Comparison of ENCODE assay signal across 13 mouse cellular contexts in genomic region chr15:36346126-36346525, GRCm38 (mm10).
DNase-seq lines count a peak whose midpoint lies in the region; ATAC-seq and TF ChIP-seq lines count a peak whose summit lies in the region.
"Had no signal": no experiment of that assay in that cellular context is flagged by ENCODE, and none has a peak within 500 bp of the region (broad histone marks: within the 10 kb centered on the region; RNA-seq: fewer than 3 reads in every experiment).

No protein-coding gene starts in this region.

- ATAC-seq in megakaryocyte progenitor cell, adult 5-6 weeks (replicated peaks; ENCODE audit: poor library complexity), result peak; percentile 44
- ATAC-seq: midbrain, embryonic 16.5 days had no signal

- H3K27ac ChIP-seq in spleen, adult 2 months (ENCODE audit: insufficient read depth, low read length), result peak overlapping the region; percentile 41
- no peak overlapping the region for H3K27ac ChIP-seq in kidney, adult 2 months (ENCODE audit: insufficient read depth, low read depth, low read length)
- H3K27ac ChIP-seq: limb, embryonic 12.5 days had no signal

- no peak for TF ChIP-seq POLR2A in spleen, adult 2 months (IDR thresholded peaks at IDR 0.05; ENCODE audit: low read depth, low read length)
- TF ChIP-seq POLR2A in kidney, adult 2 months (IDR thresholded peaks at IDR 0.05; ENCODE audit: low read depth, low read length), result no peak

- peak in 1 of 2 experiments; percentile 55 for DNase-seq in spleen, adult 2 months (ENCODE audit: low read depth in 1 of 2, low spot score in 2 of 2)
- no peak for DNase-seq in spleen, adult 12 weeks (ENCODE audit: low spot score)
- peak; percentile 35 for DNase-seq in MEL-GATA-1-ER (ENCODE audit: extremely low read depth, low read depth)
- peak; percentile 87 for DNase-seq in induced T-regulatory cell, adult 2 months (ENCODE audit: low read depth)
- DNase-seq in kidney, adult 2 months, result no peak
- DNase-seq in kidney, postnatal 36 days, result no peak
- DNase-seq: cerebellum, adult 11-12 months; kidney, postnatal 14 days had no signal

- 22% methylated on average over 5 of the region's 5 CpGs for WGBS in spleen, adult 2 months
- 73% methylated on average over 5 of the region's 5 CpGs for WGBS in kidney, adult 2 months

- H3K4me1 ChIP-seq in spleen, adult 2 months (ENCODE audit: control insufficient read depth, insufficient read depth, insufficient read length), result 0 out of 2 replicates have a peak, but pooled peaks cover 4% of the 10 kb centered on the region
- H3K4me1 ChIP-seq in kidney, adult 2 months (ENCODE audit: control insufficient read depth, insufficient read depth, low read length), result peaks cover 13% of the 10 kb centered on the region

- H3K4me3 ChIP-seq in spleen, adult 2 months (ENCODE audit: extremely low read depth, insufficient read depth, insufficient read length), result no peak overlapping the region
- no peak overlapping the region for H3K4me3 ChIP-seq in kidney, adult 2 months (ENCODE audit: insufficient read depth, low read depth, low read length)
- H3K4me3 ChIP-seq: erythroblast, embryonic 14.5 days; heart, embryonic 12.5 days; limb, embryonic 12.5 days had no signal

- no peaks in the 10 kb centered on the region for H3K27me3 ChIP-seq in spleen, adult 2 months (ENCODE audit: control insufficient read depth, insufficient read depth, low read length)
- no peaks in the 10 kb centered on the region for H3K27me3 ChIP-seq in kidney, adult 2 months (replicated peaks; ENCODE audit: control insufficient read depth, insufficient read depth, low read length)
- H3K27me3 ChIP-seq: heart, embryonic 12.5 days; limb, embryonic 12.5 days had no signal

- no peaks in the 10 kb centered on the region for H3K36me3 ChIP-seq in spleen, adult 2 months (ENCODE audit: control insufficient read depth, insufficient read depth, low read length)
- H3K36me3 ChIP-seq in kidney, adult 2 months (ENCODE audit: control insufficient read depth, insufficient read depth, low read length), result no peaks in the 10 kb centered on the region
- H3K36me3 ChIP-seq: heart, embryonic 12.5 days; limb, embryonic 12.5 days had no signal

- no peak for TF ChIP-seq CTCF in spleen, adult 2 months (IDR thresholded peaks at IDR 0.05; ENCODE audit: extremely low read depth, insufficient read depth, insufficient read length, insufficient replicate concordance)
- no peak for TF ChIP-seq CTCF in kidney, adult 2 months (conservative IDR thresholded peaks at IDR 0.05; ENCODE audit: insufficient read depth, insufficient read length, low read depth, low read length)

Comparison
In these comparisons a context has a peak if more than half of its experiments do, and no peak if none do; other contexts are left out.
1. DNase-seq: peak in MEL-GATA-1-ER (single experiment) and induced T-regulatory cell, adult 2 months (single experiment); none in spleen, adult 12 weeks (single experiment), kidney, adult 2 months (single experiment) and kidney, postnatal 36 days (0 of 2).